Mouse (Mus musculus) kidney, adult 2 months (tissue): ENCODE results near the gene Prpf40b.

Source experiments
- CTCF ChIP-seq: fragments of 200-500 bp; conservative IDR thresholded peaks from 2 replicates; pipeline ENCODE4 v1.5.1; 2011; ENCODE audit warnings: low read depth, mild to moderate bottlenecking, control low read depth, low read length, moderate library complexity, mixed read lengths; ENCODE audit not compliant: insufficient read depth, insufficient read length
- POLR2A ChIP-seq: fragments of 200-500 bp; IDR thresholded peaks from one replicate; pipeline ENCODE4 v1.6.1; 2011; ENCODE audit warnings: low read depth, low read length, control low read depth

DNA sequence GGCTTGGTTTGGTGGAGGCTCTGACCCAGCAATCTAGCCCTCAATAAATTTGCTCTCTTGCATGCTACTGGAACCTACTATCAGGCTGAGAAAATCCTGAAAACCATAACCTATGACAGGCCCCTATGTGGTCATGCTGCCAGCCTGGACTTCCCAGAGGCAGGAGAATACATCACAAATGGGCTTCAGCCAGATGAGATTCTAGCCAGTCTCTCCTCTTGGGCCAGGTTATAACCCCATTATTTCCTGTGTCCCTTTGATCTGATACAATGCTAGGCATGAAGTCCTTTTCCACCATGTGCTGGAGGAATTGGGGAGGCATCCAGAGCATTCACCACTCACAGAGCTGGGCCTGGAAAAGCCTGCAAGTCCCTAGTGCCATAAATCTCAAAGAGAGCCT lies 37.2 kb downstream of the Prpf40b start:
- no peak for TF ChIP-seq POLR2A
- no peak for TF ChIP-seq CTCF
